Mouse (Mus musculus) erythroblast, embryonic 14.5 days (primary cell): Measurements from ENCODE around the gene Sptbn4. TPM values are rescaled to one million over a fixed set of nuclear protein-coding genes. Genes with fewer than 3 reads are reported as not detected.

ENCODE experiments used
- H3K27me3 ChIP-seq: 2 replicates; pipeline ENCODE4 v1.6.1; 2012; ENCODE audit warnings: inconsistent platforms; ENCODE audit not compliant: control insufficient read depth
- H3K36me3 ChIP-seq: 2 replicates; pipeline ENCODE4 v1.6.1; 2012; ENCODE audit warnings: mild to moderate bottlenecking, inconsistent platforms; ENCODE audit not compliant: control insufficient read depth
- H3K4me1 ChIP-seq: 2 replicates; pipeline ENCODE4 v1.6.1; 2012; ENCODE audit warnings: inconsistent platforms; ENCODE audit not compliant: control insufficient read depth
- H3K4me3 ChIP-seq: replicated peaks from 2 replicates; pipeline ENCODE3; 2012; ENCODE audit warnings: moderate library complexity, mild to moderate bottlenecking, inconsistent platforms
- H3K9me3 ChIP-seq: 2 replicates; pipeline ENCODE4 v1.6.1; 2012; ENCODE audit warnings: low read length, inconsistent platforms, mixed read lengths; ENCODE audit not compliant: control insufficient read depth
- GATA1 ChIP-seq: IDR thresholded peaks from 2 replicates; pipeline ENCODE4 v1.6.1; 2012; ENCODE audit warnings: low read length, inconsistent platforms, mixed read lengths
- TAL1 ChIP-seq: IDR thresholded peaks from 3 replicates; pipeline ENCODE4 v1.6.1; 2012; ENCODE audit warnings: low read length, inconsistent platforms, mixed read lengths
- polyA plus RNA-seq: library from polyadenylated mRNA; stranded (reverse); fragments of >175 nt; gene quantifications from 2 replicates; pipeline ENCODE4 v1.2.3, GENCODE M21; 2012

Gene Sptbn4
- polyA plus RNA-seq, 1 experiment = 0.01 TPM

GRCm38 (mm10) chr7:27366082-27366844 is 81.2 kb downstream of the Sptbn4 start:
- peaks cover 28% of the 10 kb centered on the region for H3K9me3 ChIP-seq
- H3K27me3 ChIP-seq = peaks cover 98% of the 10 kb centered on the region
- TF ChIP-seq TAL1 (no peak), GATA1 (no peak)
- H3K4me3 ChIP-seq = no peak overlapping the region
- no peaks in the 10 kb centered on the region for H3K36me3 ChIP-seq
- peaks cover 18% of the 10 kb centered on the region for H3K4me1 ChIP-seq

DNA sequence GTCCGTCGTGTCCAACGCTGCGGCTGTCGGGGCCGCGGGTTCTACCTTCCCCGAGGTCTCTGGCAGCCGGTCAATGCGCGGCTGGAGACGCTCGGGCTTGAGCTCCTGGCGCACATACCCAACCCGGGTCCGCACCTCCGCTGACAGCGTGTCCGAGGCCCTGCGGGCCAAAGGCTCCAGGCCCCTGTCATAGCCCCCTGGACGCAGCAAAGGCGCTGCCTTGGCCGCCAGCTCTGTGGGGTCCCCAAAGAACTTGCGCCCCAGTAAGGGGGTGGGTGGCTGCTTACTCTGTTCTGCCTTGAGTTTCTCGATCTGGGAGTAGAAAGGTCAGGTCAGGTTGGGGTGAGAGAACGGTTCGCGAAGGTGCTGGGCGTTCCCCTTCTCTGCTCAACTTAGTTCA is 83.1 kb downstream of the Sptbn4 start:
- Histone ChIP-seq H3K9me3 (peaks cover 22% of the 10 kb centered on the region; the same call in 1 of the 2 replicates), H3K4me3 (no peak overlapping the region), H3K4me1 (peaks cover 25% of the 10 kb centered on the region), H3K36me3 (no peaks in the 10 kb centered on the region), H3K27me3 (peaks cover 86% of the 10 kb centered on the region)
- TF ChIP-seq TAL1 (no peak), GATA1 (no peak)

DNA sequence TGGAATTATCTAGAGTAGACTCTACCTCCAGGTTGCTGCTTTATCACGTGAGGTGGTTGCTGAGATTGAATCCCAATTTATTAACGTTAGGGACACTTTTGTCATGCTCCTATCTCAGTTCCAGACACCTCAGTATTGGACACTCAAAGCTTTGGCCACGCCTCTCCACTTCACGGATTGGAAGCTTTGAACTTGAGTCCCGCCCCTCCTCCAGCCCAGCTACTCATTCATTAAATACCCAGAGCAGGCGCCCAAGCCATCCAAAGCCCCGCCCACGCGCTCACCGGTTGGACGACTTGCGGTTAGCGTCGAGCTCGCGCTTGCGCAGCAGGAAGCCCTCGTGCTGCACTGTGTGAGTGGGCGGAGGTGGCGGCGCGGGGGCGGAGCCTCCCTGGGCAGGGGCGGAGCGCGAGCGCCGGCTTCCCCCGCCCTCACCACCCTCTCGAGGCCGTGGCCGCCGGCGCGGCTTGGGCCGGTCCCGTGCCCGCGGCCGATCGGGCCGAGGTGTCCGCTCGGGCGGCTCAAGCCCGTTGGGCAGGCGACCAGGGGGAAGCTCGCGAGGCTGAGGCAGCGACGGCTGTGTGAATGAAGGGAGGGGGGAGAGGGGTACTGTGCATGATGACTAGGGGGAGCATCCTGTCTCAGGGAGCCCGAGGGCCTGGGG is 86.1 kb downstream of the Sptbn4 start:
- TF ChIP-seq TAL1 = no peak
- no peak for TF ChIP-seq GATA1
- H3K27me3 ChIP-seq = peaks cover 73% of the 10 kb centered on the region
- H3K4me3 ChIP-seq = peak overlapping the region; percentile 53
- no peaks in the 10 kb centered on the region for H3K36me3 ChIP-seq
- H3K4me1 ChIP-seq = peaks cover 31% of the 10 kb centered on the region
- H3K9me3 ChIP-seq = peaks cover 22% of the 10 kb centered on the region; the same call in 1 of the 2 replicates

DNA sequence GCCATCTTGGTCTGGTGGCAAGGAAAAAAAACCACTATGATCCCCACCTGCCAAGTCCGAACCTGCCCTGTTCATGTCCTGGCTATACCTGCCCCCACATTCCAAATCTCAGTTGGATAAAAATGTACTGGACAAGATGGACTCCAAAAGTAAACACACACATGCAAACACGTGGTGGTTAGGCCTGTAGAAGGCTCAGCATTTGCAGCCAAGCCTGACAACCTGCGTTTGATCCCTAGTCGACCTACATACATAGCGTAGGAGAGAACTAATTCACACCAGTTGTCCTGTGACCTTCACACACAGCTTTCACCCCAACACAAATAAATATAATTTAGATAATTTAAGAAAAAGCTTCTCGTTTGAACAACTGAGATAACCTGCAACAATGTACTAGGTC is 86.7 kb downstream of the Sptbn4 start:
- Histone ChIP-seq H3K4me1 (peaks cover 30% of the 10 kb centered on the region), H3K9me3 (peaks cover 19% of the 10 kb centered on the region; the same call in 1 of the 2 replicates), H3K27me3 (peaks cover 68% of the 10 kb centered on the region), H3K36me3 (no peaks in the 10 kb centered on the region), H3K4me3 (no peak overlapping the region)
- TF ChIP-seq GATA1 (no peak), TAL1 (no peak)

DNA sequence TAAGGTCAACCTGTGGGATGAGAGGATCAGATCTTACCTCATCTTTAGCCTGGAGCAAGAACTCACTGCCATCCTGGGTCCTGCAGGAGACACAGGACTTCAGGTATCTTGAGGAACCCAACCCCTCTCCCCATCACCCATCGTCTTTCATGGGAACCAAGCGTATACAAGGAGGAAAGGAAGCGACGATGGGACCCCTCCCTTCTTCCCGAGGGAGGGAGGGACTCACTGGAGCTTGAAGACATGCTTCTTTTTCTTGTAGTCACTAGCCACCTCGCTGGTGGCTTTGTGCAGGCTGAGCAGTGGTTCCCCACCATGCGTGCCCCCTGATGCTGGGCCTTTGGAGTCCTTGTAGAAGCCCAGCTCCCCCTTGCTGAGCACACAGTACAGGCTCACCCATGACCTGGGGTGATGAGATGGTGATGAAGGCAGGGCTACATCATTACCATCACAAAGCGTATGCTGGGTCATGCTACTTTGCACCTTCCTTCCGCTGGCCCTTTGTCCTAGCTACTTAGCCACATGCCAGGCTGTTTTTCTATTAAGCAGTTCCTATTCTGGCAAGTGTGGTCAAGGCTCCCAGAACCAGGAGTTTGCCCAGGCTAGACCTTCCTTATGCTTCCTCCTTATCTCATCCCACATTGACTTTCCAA is 87.7 kb downstream of the Sptbn4 start:
- Histone ChIP-seq H3K9me3 (peaks cover 17% of the 10 kb centered on the region; the same call in 1 of the 2 replicates), H3K4me1 (peaks cover 38% of the 10 kb centered on the region), H3K4me3 (no peak overlapping the region), H3K36me3 (no peaks in the 10 kb centered on the region), H3K27me3 (peaks cover 59% of the 10 kb centered on the region)
- TF ChIP-seq GATA1 (no peak), TAL1 (no peak)

DNA sequence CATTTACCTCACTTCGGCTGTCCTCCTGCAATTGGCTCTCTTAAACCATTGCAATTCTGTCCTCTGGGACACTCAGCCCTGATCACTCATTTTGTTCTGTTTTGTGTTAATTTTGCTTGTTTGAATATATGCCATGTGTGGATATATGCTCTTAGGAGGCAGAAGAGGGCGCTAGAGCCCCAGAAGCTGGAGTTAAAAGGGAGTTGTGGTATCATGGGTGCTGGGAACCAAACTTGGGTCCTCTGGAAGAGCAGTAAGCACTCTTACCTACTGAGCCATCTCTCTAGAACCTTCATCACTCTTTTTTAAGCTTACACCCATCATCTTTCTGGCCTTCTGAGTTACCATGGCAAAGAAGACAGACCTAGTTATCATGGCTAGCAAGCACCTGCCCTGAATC is 88.3 kb downstream of the Sptbn4 start:
- no peak overlapping the region for H3K4me3 ChIP-seq
- H3K4me1 ChIP-seq = peaks cover 45% of the 10 kb centered on the region
- H3K27me3 ChIP-seq = peaks cover 52% of the 10 kb centered on the region
- no peak for TF ChIP-seq TAL1
- TF ChIP-seq GATA1 = no peak
- H3K36me3 ChIP-seq = no peaks in the 10 kb centered on the region
- peaks cover 14% of the 10 kb centered on the region; the same call in 1 of the 2 replicates for H3K9me3 ChIP-seq

- H3K4me3 ChIP-seq = no peak overlapping the region
- peaks cover 7% of the 10 kb centered on the region; the same call in 1 of the 2 replicates for H3K9me3 ChIP-seq
- peaks cover 8% of the 10 kb centered on the region for H3K36me3 ChIP-seq
- TF ChIP-seq TAL1 = no peak
- H3K4me1 ChIP-seq = peaks cover 50% of the 10 kb centered on the region
- peaks cover 37% of the 10 kb centered on the region for H3K27me3 ChIP-seq
These were observed 89.9 kb downstream of the Sptbn4 start for GRCm38 (mm10) chr7:27357595-27357978.

GRCm38 (mm10) chr7:27356861-27357594 is 90.5 kb downstream of the Sptbn4 start, which contains the start of gene Gm20479:
Gene Gm20479, minus strand, starts transcription at chr7:27357419.
- peaks cover 52% of the 10 kb centered on the region for H3K4me1 ChIP-seq
- H3K4me3 ChIP-seq = peak within 1 kb of the TSS; percentile 72
- H3K9me3 ChIP-seq = peaks cover 7% of the 10 kb centered on the region; the same call in 1 of the 2 replicates
- TF ChIP-seq TAL1 (no peak), GATA1 (no peak)
- H3K36me3 ChIP-seq = peaks cover 13% of the 10 kb centered on the region
- H3K27me3 ChIP-seq = peaks cover 32% of the 10 kb centered on the region
